Mouse (Mus musculus) neural tube, embryonic 10.5 days (tissue): ENCODE data around the gene Slc47a2.
A peak's percentile ranks its signal among the peaks of the same experiment; 100 is the strongest.

Experiments used
- DNase-seq: peaks from one replicate; pipeline ENCODE4 v3.0.0-alpha.2; 2017; ENCODE audit warnings: low spot score; ENCODE audit errors: extremely low spot score

The Slc47a2 gene

GRCm38 (mm10) chr11:61283414-61284049, 59.1 kb downstream of the Slc47a2 start:
- DNase-seq = no peak

- DNase-seq = no peak
These were observed 64.1 kb downstream of the Slc47a2 start for GRCm38 (mm10) chr11:61278445-61279077.

GRCm38 (mm10) chr11:61277937-61278336, 64.7 kb downstream of the Slc47a2 start:
- no peak for DNase-seq

- DNase-seq = no peak
These were observed 66.2 kb downstream of the Slc47a2 start for GRCm38 (mm10) chr11:61276482-61276881.

- no peak for DNase-seq
These were observed 67.6 kb downstream of the Slc47a2 start for GRCm38 (mm10) chr11:61275106-61275505.

- DNase-seq = no peak
These were observed 68.2 kb downstream of the Slc47a2 start for GRCm38 (mm10) chr11:61274421-61274820.

GRCm38 (mm10) chr11:61273928-61274327, 68.7 kb downstream of the Slc47a2 start:
- no peak for DNase-seq

GRCm38 (mm10) chr11:61271612-61272011, 71.0 kb downstream of the Slc47a2 start:
- no peak for DNase-seq

- no peak for DNase-seq
These were observed 72.3 kb downstream of the Slc47a2 start for GRCm38 (mm10) chr11:61270406-61270805.

GRCm38 (mm10) chr11:61268626-61269349, 73.9 kb downstream of the Slc47a2 start:
- DNase-seq = no peak

GRCm38 (mm10) chr11:61266551-61267533, 75.8 kb downstream of the Slc47a2 start, which contains the start of gene Aldh3a2:
Gene Aldh3a2 (minus strand): TSS chr11:61267464.
- DNase-seq = peak; percentile 96

- no peak for DNase-seq
These were observed 78.8 kb downstream of the Slc47a2 start for GRCm38 (mm10) chr11:61263841-61264240.

GRCm38 (mm10) chr11:61262516-61262915, 80.1 kb downstream of the Slc47a2 start:
- no peak for DNase-seq

GRCm38 (mm10) chr11:61259106-61259505, 83.6 kb downstream of the Slc47a2 start:
- DNase-seq = no peak

GRCm38 (mm10) chr11:61252807-61253206, 89.9 kb downstream of the Slc47a2 start:
- DNase-seq = no peak

- DNase-seq = no peak
These were observed 90.9 kb downstream of the Slc47a2 start for GRCm38 (mm10) chr11:61251741-61252140.
